Mouse (Mus musculus) gastrocnemius, postnatal 25 days (tissue): ENCODE data around the gene Atp13a4. TPM values are rescaled to one million over a fixed set of nuclear protein-coding genes. Genes with fewer than 3 reads are reported as not detected.

ENCODE experiments used
- DNase-seq: peaks from one replicate; pipeline ENCODE4 v3.0.0; 2022
- long read RNA-seq, 2 experiments: library from polyadenylated mRNA; stranded (forward); transcript quantifications; one replicate each; pipeline ENCODE4 v2.0.0; 2021
- total RNA-seq, 2 experiments: library from RNA; stranded (reverse); gene quantifications; 1 replicate in 1 of 2; 2 replicates in 1 of 2; pipeline ENCODE4 v1.2.3; 2021

The Atp13a4 gene
- not detected for total RNA-seq
- long read RNA-seq, experiment 1: 0 reads
- long read RNA-seq, experiment 2: 0 reads

- DNase-seq: no peak
Observed at GRCm38 (mm10) chr16:29544829-29545228, at the start of gene Atp13a4. Gene Atp13a4 (minus strand): TSS chr16:29544864.

GRCm38 (mm10) chr16:29592171-29592570 lies 47.5 kb upstream of the Atp13a4 start:
- no peak for DNase-seq

- DNase-seq: peak; percentile 9
Observed at GRCm38 (mm10) chr16:29579787-29580176, 35.1 kb upstream of the Atp13a4 start.

- DNase-seq: peak; percentile 95
Observed at GRCm38 (mm10) chr16:29579167-29579786, 34.6 kb upstream of the Atp13a4 start, which contains the start of gene Opa1. Gene Opa1 (plus strand): TSS chr16:29579334.

- no peak for DNase-seq
Observed at GRCm38 (mm10) chr16:29575620-29576019, 31.0 kb upstream of the Atp13a4 start.

GRCm38 (mm10) chr16:29574013-29574412 lies 29.3 kb upstream of the Atp13a4 start:
- no peak for DNase-seq

- DNase-seq: no peak
Observed at GRCm38 (mm10) chr16:29560869-29561268, 16.2 kb upstream of the Atp13a4 start.

- no peak for DNase-seq
Observed at GRCm38 (mm10) chr16:29560454-29560853, 15.8 kb upstream of the Atp13a4 start.

GRCm38 (mm10) chr16:29559667-29560066 lies 15.0 kb upstream of the Atp13a4 start:
- DNase-seq: no peak

- DNase-seq: no peak
Observed at GRCm38 (mm10) chr16:29541261-29541683, 3.4 kb downstream of the Atp13a4 start.

GRCm38 (mm10) chr16:29539906-29540305 lies 4.8 kb downstream of the Atp13a4 start:
- no peak for DNase-seq

- no peak for DNase-seq
Observed at GRCm38 (mm10) chr16:29536411-29537204, 8.1 kb downstream of the Atp13a4 start.

- no peak for DNase-seq
Observed at GRCm38 (mm10) chr16:29535866-29536265, 8.8 kb downstream of the Atp13a4 start.

- no peak for DNase-seq
Observed at GRCm38 (mm10) chr16:29533641-29534040, 11.0 kb downstream of the Atp13a4 start.

- DNase-seq: no peak
Observed at GRCm38 (mm10) chr16:29527085-29527484, 17.6 kb downstream of the Atp13a4 start.

- no peak for DNase-seq
Observed at GRCm38 (mm10) chr16:29526585-29526984, 18.1 kb downstream of the Atp13a4 start.

GRCm38 (mm10) chr16:29512495-29512894 lies 32.2 kb downstream of the Atp13a4 start:
- DNase-seq: no peak

GRCm38 (mm10) chr16:29510743-29511142 lies 33.9 kb downstream of the Atp13a4 start:
- no peak for DNase-seq

GRCm38 (mm10) chr16:29509881-29510280 lies 34.8 kb downstream of the Atp13a4 start:
- DNase-seq: no peak

GRCm38 (mm10) chr16:29504671-29505070 lies 40.0 kb downstream of the Atp13a4 start:
- no peak for DNase-seq

- no peak for DNase-seq
Observed at GRCm38 (mm10) chr16:29504198-29504597, 40.5 kb downstream of the Atp13a4 start.

GRCm38 (mm10) chr16:29491031-29491430 lies 53.6 kb downstream of the Atp13a4 start:
- DNase-seq: no peak

GRCm38 (mm10) chr16:29481439-29481838 lies 63.2 kb downstream of the Atp13a4 start:
- no peak for DNase-seq

- DNase-seq: no peak
Observed at GRCm38 (mm10) chr16:29480396-29480795, 64.3 kb downstream of the Atp13a4 start.
